Mouse (Mus musculus) frontal cortex, postnatal 10 days (tissue): Measurements from ENCODE around the gene Limch1.

Experiments
- DNase-seq, 2 experiments: peaks; one replicate each; pipeline ENCODE4 v3.0.0; 2022; ENCODE audit warnings: low spot score in 2 of 2, mixed read lengths in 1 of 2

The Limch1 gene

GRCm38 (mm10) chr5:66918316-66919305, 173.0 kb downstream of the Limch1 start:
- DNase-seq = no peak

- no peak for DNase-seq
Measured at GRCm38 (mm10) chr5:66922582-66922981, 177.0 kb downstream of the Limch1 start.

GRCm38 (mm10) chr5:66929291-66929690, 183.7 kb downstream of the Limch1 start:
- no peak for DNase-seq

- no peak for DNase-seq
Measured at GRCm38 (mm10) chr5:66933134-66933804, 187.6 kb downstream of the Limch1 start.

GRCm38 (mm10) chr5:66934585-66934984, 189.0 kb downstream of the Limch1 start:
- DNase-seq = no peak

- DNase-seq = no peak
Measured at GRCm38 (mm10) chr5:66937376-66937775, 191.7 kb downstream of the Limch1 start.

- no peak for DNase-seq
Measured at GRCm38 (mm10) chr5:66941710-66942450, 196.3 kb downstream of the Limch1 start.

- DNase-seq = no peak
Measured at GRCm38 (mm10) chr5:66942922-66943321, 197.3 kb downstream of the Limch1 start.

- DNase-seq = no peak
Measured at GRCm38 (mm10) chr5:66943521-66943920, 197.9 kb downstream of the Limch1 start.

- peak in 1 of 2 experiments; percentile 23 for DNase-seq
Measured at GRCm38 (mm10) chr5:66947958-66948357, 202.3 kb downstream of the Limch1 start.

GRCm38 (mm10) chr5:66949098-66949692, 203.6 kb downstream of the Limch1 start:
- no peak for DNase-seq

GRCm38 (mm10) chr5:66953375-66953774, 207.7 kb downstream of the Limch1 start:
- no peak for DNase-seq

- no peak for DNase-seq
Measured at GRCm38 (mm10) chr5:66953971-66954644, 208.5 kb downstream of the Limch1 start.

- no peak for DNase-seq
Measured at GRCm38 (mm10) chr5:66955245-66955644, 209.6 kb downstream of the Limch1 start.

- DNase-seq = no peak
Measured at GRCm38 (mm10) chr5:66957656-66958055, 212.0 kb downstream of the Limch1 start.

- DNase-seq = no peak
Measured at GRCm38 (mm10) chr5:66958118-66958517, 212.5 kb downstream of the Limch1 start.

GRCm38 (mm10) chr5:66959968-66960367, 214.3 kb downstream of the Limch1 start:
- no peak for DNase-seq

- no peak for DNase-seq
Measured at GRCm38 (mm10) chr5:66965442-66965841, 219.8 kb downstream of the Limch1 start.

GRCm38 (mm10) chr5:66967147-66967546, 221.5 kb downstream of the Limch1 start:
- no peak for DNase-seq

GRCm38 (mm10) chr5:66967646-66968045, 222.0 kb downstream of the Limch1 start:
- no peak for DNase-seq
